Comparison of ENCODE assay signal across 8 mouse cellular contexts in genomic region chr7:80387633-80388543, GRCm38 (mm10). TPM values are rescaled to one million over a fixed set of nuclear protein-coding genes. Genes with fewer than 3 reads are reported as not detected.
DNase-seq lines count a peak whose midpoint lies in the region; ATAC-seq and TF ChIP-seq lines count a peak whose summit lies in the region.

Fes (minus strand) TSS chr7:80387946.

- 13% methylated on average over 33 of the region's 33 CpGs for WGBS in hindbrain, embryonic 15.5 days
- 10% methylated on average over 33 of the region's 33 CpGs for WGBS in liver, embryonic 11.5 days
- 17% methylated on average over 33 of the region's 33 CpGs for WGBS in midbrain, postnatal 0 days

- peaks cover 2% of the 10 kb centered on the region for H3K4me1 ChIP-seq in ES-Bruce4 (ENCODE audit: control insufficient read depth, insufficient read depth, low read length)
- H3K4me1 ChIP-seq in bone marrow macrophage, adult 2 months (ENCODE audit: control insufficient read depth, insufficient read depth, low read length) = peaks cover 10% of the 10 kb centered on the region
- peaks cover 16% of the 10 kb centered on the region for H3K4me1 ChIP-seq in hindbrain, embryonic 15.5 days (replicated peaks)
- peaks cover 19% of the 10 kb centered on the region for H3K4me1 ChIP-seq in liver, embryonic 11.5 days (replicated peaks; ENCODE audit: control insufficient read depth, insufficient read depth, low read length)
- H3K4me1 ChIP-seq in midbrain, postnatal 0 days (ENCODE audit: insufficient read depth, low read length) = no peaks in the 10 kb centered on the region

- peak within 1 kb of the TSS; percentile 33 for H3K4me2 ChIP-seq in hindbrain, embryonic 15.5 days
- H3K4me2 ChIP-seq in liver, embryonic 11.5 days = peak within 1 kb of the TSS; percentile 50
- H3K4me2 ChIP-seq in midbrain, postnatal 0 days (ENCODE audit: low read depth, low read length, poor library complexity, severe bottlenecking) = peak within 1 kb of the TSS; percentile 6; the same call in 1 of the 2 replicates

- TF ChIP-seq EP300 in ES-Bruce4 (IDR thresholded peaks at IDR 0.05; ENCODE audit: insufficient read depth, low read depth, low read length) = no peak

- TF ChIP-seq CTCF in ES-Bruce4 (IDR thresholded peaks at IDR 0.05; ENCODE audit: low read depth, low read length) = no peak
- 0 out of 2 replicates have a peak, but pooled peaks have one; percentile 6 for TF ChIP-seq CTCF in bone marrow macrophage, adult 2 months (IDR thresholded peaks at IDR 0.05; ENCODE audit: low read depth, low read length)
- TF ChIP-seq CTCF in midbrain, postnatal 0 days (IDR thresholded peaks at IDR 0.05) = no peak

- H3K27me3 ChIP-seq in ES-Bruce4 (ENCODE audit: control insufficient read depth, insufficient read depth, low read length, poor library complexity, severe bottlenecking) = no peaks in the 10 kb centered on the region
- H3K27me3 ChIP-seq in hindbrain, embryonic 15.5 days = peaks cover 6% of the 10 kb centered on the region; the same call in 1 of the 2 replicates
- H3K27me3 ChIP-seq in liver, embryonic 11.5 days (replicated peaks; ENCODE audit: control insufficient read depth, insufficient read depth, low read length) = peaks cover 13% of the 10 kb centered on the region
- H3K27me3 ChIP-seq in midbrain, postnatal 0 days (ENCODE audit: insufficient read depth, low read length) = no peaks in the 10 kb centered on the region; the same call in 1 of the 2 replicates

- H3K9me3 ChIP-seq in ES-Bruce4 (replicated peaks; ENCODE audit: control insufficient read depth, insufficient read depth, low read length, poor library complexity, severe bottlenecking) = no peaks in the 10 kb centered on the region
- no peaks in the 10 kb centered on the region for H3K9me3 ChIP-seq in hindbrain, embryonic 15.5 days
- no peaks in the 10 kb centered on the region for H3K9me3 ChIP-seq in liver, embryonic 11.5 days (ENCODE audit: control insufficient read depth, low read length)
- no peaks in the 10 kb centered on the region for H3K9me3 ChIP-seq in midbrain, postnatal 0 days (ENCODE audit: low read length)

- peak within 1 kb of the TSS; percentile 34 for H3K9ac ChIP-seq in ES-Bruce4 (ENCODE audit: low read depth, poor library complexity, severe bottlenecking)
- peak within 1 kb of the TSS; percentile 17; the same call in 1 of the 2 replicates for H3K9ac ChIP-seq in hindbrain, embryonic 15.5 days
- H3K9ac ChIP-seq in liver, embryonic 11.5 days (ENCODE audit: low read depth, low read length) = peak within 1 kb of the TSS; percentile 55
- peak within 1 kb of the TSS; percentile 5; the same call in 1 of the 2 replicates for H3K9ac ChIP-seq in midbrain, postnatal 0 days (replicated peaks; ENCODE audit: low read length, poor library complexity, severe bottlenecking)

- ATAC-seq in hindbrain, embryonic 15.5 days (ENCODE audit: low FRiP score, low read depth) = no peak
- ATAC-seq in liver, embryonic 11.5 days (replicated peaks; ENCODE audit: low FRiP score) = 0 out of 2 replicates have a peak, but pooled peaks have one; percentile 24
- ATAC-seq in midbrain, postnatal 0 days (ENCODE audit: low FRiP score) = no peak

- H3K36me3 ChIP-seq in ES-Bruce4 (ENCODE audit: control insufficient read depth, insufficient read depth, low read length, poor library complexity, severe bottlenecking) = no peaks in the 10 kb centered on the region
- H3K36me3 ChIP-seq in hindbrain, embryonic 15.5 days = peaks cover 14% of the 10 kb centered on the region
- peaks cover 15% of the 10 kb centered on the region for H3K36me3 ChIP-seq in liver, embryonic 11.5 days (ENCODE audit: control insufficient read depth, insufficient read depth, low read length)
- H3K36me3 ChIP-seq in midbrain, postnatal 0 days (ENCODE audit: insufficient read depth, low read length) = peaks cover 31% of the 10 kb centered on the region

- peak; percentile 74 for DNase-seq in gastrocnemius, postnatal 14 days
- peak; percentile 60 for DNase-seq in liver, embryonic 11.5 days (ENCODE audit: low spot score)
- DNase-seq in midbrain, postnatal 0 days (ENCODE audit: low spot score) = peak; percentile 23
- DNase-seq in cerebellum, postnatal 14 days = no peak
- DNase-seq in left cerebral cortex, adult 8-10 months (ENCODE audit: low spot score in 2 of 2) = no peak

- no peak for TF ChIP-seq POLR2A in ES-Bruce4 (IDR thresholded peaks at IDR 0.05; ENCODE audit: insufficient read depth, low read length)
- no peak for TF ChIP-seq POLR2A in bone marrow macrophage, adult 2 months (IDR thresholded peaks at IDR 0.05; ENCODE audit: borderline replicate concordance, low read depth, low read length)

- intact Hi-C loops in gastrocnemius, postnatal 14 days (cut with DNase I; ENCODE audit: low total_unique reads) = loop anchor here (2.0 to 10.0 kb wide), 2 partner anchors 197 to 307 kb away; no protein-coding TSS in a partner anchor

- H3K27ac ChIP-seq in ES-Bruce4 (ENCODE audit: insufficient read depth, low read length) = no peak within 1 kb of the TSS
- peak within 1 kb of the TSS; percentile 99 for H3K27ac ChIP-seq in bone marrow macrophage, adult 2 months (ENCODE audit: insufficient read depth, low read depth, low read length)
- peak within 1 kb of the TSS; percentile 21; the same call in 1 of the 2 replicates for H3K27ac ChIP-seq in hindbrain, embryonic 15.5 days (replicated peaks)
- H3K27ac ChIP-seq in liver, embryonic 11.5 days (ENCODE audit: low read depth, low read length) = peak within 1 kb of the TSS; percentile 47
- H3K27ac ChIP-seq in midbrain, postnatal 0 days (ENCODE audit: low read depth, low read length) = no peak within 1 kb of the TSS; the same call in 1 of the 2 replicates

- H3K4me3 ChIP-seq in ES-Bruce4 (ENCODE audit: low read depth, low read length) = peak within 1 kb of the TSS; percentile 58
- peak within 1 kb of the TSS; percentile 92 for H3K4me3 ChIP-seq in bone marrow macrophage, adult 2 months (ENCODE audit: insufficient read depth, low read length)
- 0 out of 2 replicates have a peak within 1 kb of the TSS, but pooled peaks have one; percentile 2 for H3K4me3 ChIP-seq in hindbrain, embryonic 15.5 days
- peak within 1 kb of the TSS; percentile 42 for H3K4me3 ChIP-seq in liver, embryonic 11.5 days (ENCODE audit: low read depth, low read length)
- 0 out of 2 replicates have a peak within 1 kb of the TSS, but pooled peaks have one; percentile 8 for H3K4me3 ChIP-seq in midbrain, postnatal 0 days (ENCODE audit: low read depth, low read length)

RNA-seq across cellular contexts. Expression of gene Fes, which starts in this region (rescaled TPM):
- 0.76 and 3.1 TPM in 2 replicates for polyA plus RNA-seq in ES-Bruce4 (2011; ENCODE audit: insufficient read depth, insufficient read length, low read depth, missing spikeins)
- 238 TPM in 2 replicates for polyA plus RNA-seq in bone marrow macrophage, adult 2 months (2012; ENCODE audit: insufficient read depth, insufficient read length, missing spikeins)
- 1 to 10 TPM; 5.7 to 7.6 TPM for total RNA-seq in gastrocnemius, postnatal 14 days (2021)
- polyA plus RNA-seq in hindbrain, embryonic 15.5 days (2015; fragmentation: Nextera tagmentation; extraction: Ambion mirVana) = 3.7 and 5.0 TPM in 2 replicates
- polyA plus RNA-seq in liver, embryonic 11.5 days (2014; fragmentation: Nextera tagmentation; extraction: Ambion mirVana) = 15.2 and 16.4 TPM in 2 replicates
- 4.3 and 7.9 TPM in 2 replicates for total RNA-seq in midbrain, postnatal 0 days (2014; rRNA removed)
- 3.1 and 3.7 TPM in 2 replicates for polyA plus RNA-seq in midbrain, postnatal 0 days (2015; fragmentation: Nextera tagmentation; extraction: Ambion mirVana)
- 10 to 100 TPM in 1 of 4 experiments, 1 to 10 TPM in 3; 4.5 to 10.5 (median 6.9) TPM for total RNA-seq in left cerebral cortex, adult 8-10 months (2022)

Comparison
In these comparisons a context has a peak if more than half of its experiments do, and no peak if none do; other contexts are left out.
1. RNA of gene Fes (polyA plus RNA-seq): 238 TPM in bone marrow macrophage, adult 2 months; 15.2 to 16.4 TPM in liver, embryonic 11.5 days, 3.7 to 5.0 TPM in hindbrain, embryonic 15.5 days, 3.1 to 3.7 TPM in midbrain, postnatal 0 days and 0.76 to 3.1 TPM in ES-Bruce4; every median in the first group is over 10 times any median in the second.
2. H3K27ac ChIP-seq: peak in bone marrow macrophage, adult 2 months (single experiment), hindbrain, embryonic 15.5 days (single experiment) and liver, embryonic 11.5 days (single experiment); none in ES-Bruce4 (single experiment) and midbrain, postnatal 0 days (single experiment).
3. H3K4me3 ChIP-seq: peak in every context shown above with its lines; median percentile 92 in bone marrow macrophage, adult 2 months; 58 in ES-Bruce4; 42 in liver, embryonic 11.5 days; 8 in midbrain, postnatal 0 days; 2 in hindbrain, embryonic 15.5 days.
4. H3K9ac ChIP-seq: peak in every context shown above with its lines; median percentile 55 in liver, embryonic 11.5 days; 34 in ES-Bruce4; 17 in hindbrain, embryonic 15.5 days; 5 in midbrain, postnatal 0 days.
5. DNase-seq: peak in gastrocnemius, postnatal 14 days (single experiment), liver, embryonic 11.5 days (single experiment) and midbrain, postnatal 0 days (single experiment); none in cerebellum, postnatal 14 days (0 of 2) and left cerebral cortex, adult 8-10 months (0 of 2).
6. Peak in every context shown above with its lines, with median percentiles within 50 percentile points of each other: H3K4me2 ChIP-seq.